Mouse (Mus musculus): ENCODE results near the gene Clcn3.

Clcn3 gene

GRCm38 (mm10) chr8:60868236-60868965 is 114.7 kb downstream of the Clcn3 start:
- 80% methylated on average over 4 of the region's 4 CpGs for WGBS

- WGBS: 20% methylated on average over 4 of the region's 4 CpGs
These were observed 115.5 kb downstream of the Clcn3 start for GRCm38 (mm10) chr8:60867468-60868115.

GRCm38 (mm10) chr8:60865504-60866114 is 117.5 kb downstream of the Clcn3 start:
- WGBS: 33% methylated on average over 3 of the region's 3 CpGs

DNA sequence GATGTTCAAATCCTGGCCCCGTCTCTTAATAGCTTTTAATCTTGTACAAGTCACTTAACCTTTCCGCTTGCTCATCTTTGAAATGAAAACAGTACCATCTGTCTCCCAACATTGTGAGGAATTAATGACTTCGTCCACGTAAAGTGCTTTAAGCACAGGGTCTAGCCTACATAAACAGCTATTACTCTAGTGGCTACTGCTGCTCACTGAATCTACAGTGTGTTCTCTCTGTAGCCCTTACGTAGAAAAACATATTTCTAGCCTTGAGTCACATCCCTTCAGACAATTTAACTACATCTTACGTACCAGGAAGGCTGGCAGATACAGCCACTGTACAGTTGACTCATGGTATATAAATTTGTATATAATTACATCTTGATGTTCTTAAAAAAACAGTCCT is 118.2 kb downstream of the Clcn3 start:
- 50% methylated on average over 6 of the region's 6 CpGs for WGBS

GRCm38 (mm10) chr8:60861783-60862182 is 121.3 kb downstream of the Clcn3 start:
- 88% methylated on average over 6 of the region's 6 CpGs for WGBS

DNA sequence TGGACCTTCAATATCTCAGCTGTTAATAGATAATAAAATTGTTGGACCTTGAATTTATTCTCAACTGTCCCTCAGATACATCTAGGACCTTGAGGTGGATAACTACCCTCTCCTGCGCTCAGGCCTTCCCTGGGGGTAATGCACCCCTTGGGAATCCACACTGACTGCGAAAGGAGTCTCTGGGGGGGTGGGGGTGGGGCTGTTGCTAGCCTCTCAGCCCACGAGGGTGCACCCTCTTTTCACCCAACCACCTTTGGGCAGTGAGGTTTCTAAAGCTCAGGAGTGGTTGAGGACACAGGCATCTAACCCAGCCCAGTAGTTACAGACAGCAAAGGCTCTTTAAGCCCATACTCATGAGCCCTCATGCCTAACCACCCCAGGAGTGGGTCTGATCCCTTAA is 122.4 kb downstream of the Clcn3 start:
- 80% methylated on average over 3 of the region's 3 CpGs for WGBS

Data from cerebral cortex, adult 2 months (tissue).